Mouse (Mus musculus) gastrocnemius, postnatal 25 days (tissue): ENCODE data around the gene Fam126a. TPM values are rescaled to one million over a fixed set of nuclear protein-coding genes. Genes with fewer than 3 reads are reported as not detected.

Source experiments
- DNase-seq: peaks from one replicate; pipeline ENCODE4 v3.0.0; 2022
- long read RNA-seq, 2 experiments: library from polyadenylated mRNA; stranded (forward); transcript quantifications; one replicate each; pipeline ENCODE4 v2.0.0; 2021
- total RNA-seq, 2 experiments: library from RNA; stranded (reverse); gene quantifications; 1 replicate in 1 of 2; 2 replicates in 1 of 2; pipeline ENCODE4 v1.2.3; 2021

Gene Fam126a
- total RNA-seq, result 1 to 10 TPM; 7.1 to 8.1 TPM
- long read RNA-seq, experiment 1, full-length matches to known transcripts, result 1 of 5 reads
- long read RNA-seq, experiment 1, partial matches to known transcripts, result 0 of 5 reads
- long read RNA-seq, experiment 1, other reads (novel, unspliced or antisense), result 4 of 5 reads
- long read RNA-seq, experiment 2, full-length matches to known transcripts, result 3 of 12 reads
- long read RNA-seq, experiment 2, partial matches to known transcripts, result 0 of 12 reads
- long read RNA-seq, experiment 2, other reads (novel, unspliced or antisense), result 9 of 12 reads

DNA sequence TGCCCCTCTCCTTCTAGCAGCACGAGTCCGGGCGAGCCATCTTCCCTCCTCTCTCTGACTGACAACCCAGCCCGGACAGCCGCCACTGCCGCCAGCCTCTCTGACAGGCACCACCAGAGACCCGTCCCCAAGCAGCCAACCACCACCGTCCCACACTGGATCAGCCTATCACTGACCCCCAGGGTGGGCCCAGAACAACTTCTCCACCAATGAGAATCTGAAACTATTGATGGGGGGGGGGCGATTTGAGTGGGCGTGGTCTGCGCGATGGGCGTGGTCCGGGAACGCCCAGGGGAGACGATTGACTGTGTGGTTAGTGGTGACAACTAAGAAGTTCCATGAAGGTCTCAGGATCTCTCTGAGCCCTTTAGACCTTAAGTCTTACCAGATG is at the start of gene Fam126a:
Fam126a (minus strand) TSS at position 112 of the 391 bp plus-strand sequence.
- peak; percentile 97 for DNase-seq

DNA sequence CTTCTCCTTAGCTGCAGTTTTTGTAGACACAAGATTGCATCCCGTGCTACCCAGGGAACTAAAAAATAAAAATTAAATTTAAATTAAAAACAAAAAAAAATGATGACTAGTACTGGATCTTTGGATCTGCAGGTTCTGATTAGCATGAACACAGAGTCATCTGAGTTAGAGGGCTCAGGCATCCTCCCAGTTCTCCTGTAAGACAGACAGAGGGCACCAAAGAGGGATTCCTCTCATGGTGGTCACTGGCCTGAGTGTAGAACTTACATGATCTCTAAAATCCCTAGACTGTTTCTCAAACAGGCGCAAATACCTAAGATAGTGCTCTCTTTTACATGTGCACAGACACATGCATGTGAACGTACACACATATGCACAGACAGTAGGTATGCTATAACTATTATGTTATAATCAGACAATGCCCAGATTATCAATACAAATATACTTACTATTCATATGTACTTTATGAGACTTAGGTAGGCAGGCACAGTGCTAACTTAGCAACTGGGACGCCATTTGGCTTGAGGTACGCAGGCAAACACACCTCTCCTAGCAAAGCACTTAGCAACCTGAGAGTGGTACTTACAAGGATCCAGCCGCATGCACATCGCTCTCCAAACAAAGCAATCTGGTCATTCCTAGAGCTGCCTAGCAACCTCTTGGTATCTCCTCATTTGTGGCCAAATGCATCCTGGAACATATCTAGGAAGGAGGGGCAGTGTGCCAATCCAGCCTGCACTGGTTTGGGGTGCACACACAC is 48.1 kb upstream of the Fam126a start:
- no peak for DNase-seq

DNA sequence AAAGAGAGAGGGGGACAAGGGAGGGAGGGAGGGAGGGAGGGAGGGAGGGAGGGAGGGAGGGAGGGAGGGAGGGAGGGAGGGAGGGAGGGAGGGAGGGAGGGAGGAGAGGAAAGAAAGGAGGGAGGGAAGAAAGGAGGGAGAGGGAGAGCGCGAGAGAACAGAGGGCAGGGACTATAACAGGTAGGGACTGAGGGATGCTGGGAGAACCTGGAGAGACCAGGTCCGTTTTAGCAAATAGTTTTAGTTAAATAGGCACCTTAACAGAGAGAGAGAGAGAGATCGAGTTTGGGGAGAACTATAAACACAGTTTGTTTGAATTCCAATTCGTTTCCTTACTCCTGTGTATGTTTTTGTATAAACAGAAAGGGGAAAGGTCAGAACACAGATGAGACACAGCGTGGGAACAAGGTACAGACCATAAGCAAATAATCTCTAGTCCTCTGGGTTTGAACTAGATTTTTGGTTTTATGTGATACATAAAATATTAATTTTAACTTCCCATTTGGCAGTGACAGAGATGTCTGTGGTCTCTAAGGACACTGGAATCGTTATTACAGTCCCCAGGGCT is 47.3 kb upstream of the Fam126a start:
- DNase-seq, result no peak

DNA sequence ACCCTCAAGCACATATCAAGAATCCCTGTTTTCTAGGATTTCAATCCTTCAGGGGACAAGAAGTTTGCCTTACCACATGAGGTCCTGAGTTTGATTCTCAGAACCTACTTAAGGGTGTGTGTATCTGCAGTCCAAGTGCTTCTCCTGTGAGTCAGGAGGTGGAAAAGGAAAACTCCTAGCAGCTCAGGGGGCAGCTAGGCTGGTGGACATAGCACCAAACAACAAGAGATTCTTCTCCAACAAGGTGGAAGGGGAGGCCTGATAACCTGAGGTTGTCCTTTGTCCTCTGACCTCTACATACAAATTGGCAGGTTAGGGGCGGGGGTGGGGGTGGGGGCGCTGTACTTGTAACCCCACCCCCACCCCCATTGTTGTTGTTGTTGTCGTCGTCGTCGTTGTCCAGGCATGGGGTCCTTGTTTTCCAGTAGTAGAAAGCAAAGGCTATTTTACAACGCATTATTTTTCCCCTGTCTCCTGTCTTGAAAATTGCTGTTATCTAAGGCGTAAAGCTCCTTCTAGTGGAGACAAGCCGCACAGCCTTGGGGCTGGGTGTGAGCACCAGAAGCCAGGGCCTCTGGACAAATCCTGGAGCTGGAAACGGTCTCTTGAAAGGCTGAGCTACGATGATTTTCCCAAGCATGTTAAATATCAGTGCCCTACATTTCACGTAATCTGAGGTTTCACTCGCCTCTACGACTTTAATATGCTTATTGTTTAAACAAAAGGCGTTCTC is 46.7 kb upstream of the Fam126a start:
- DNase-seq, result peak; percentile 56

DNA sequence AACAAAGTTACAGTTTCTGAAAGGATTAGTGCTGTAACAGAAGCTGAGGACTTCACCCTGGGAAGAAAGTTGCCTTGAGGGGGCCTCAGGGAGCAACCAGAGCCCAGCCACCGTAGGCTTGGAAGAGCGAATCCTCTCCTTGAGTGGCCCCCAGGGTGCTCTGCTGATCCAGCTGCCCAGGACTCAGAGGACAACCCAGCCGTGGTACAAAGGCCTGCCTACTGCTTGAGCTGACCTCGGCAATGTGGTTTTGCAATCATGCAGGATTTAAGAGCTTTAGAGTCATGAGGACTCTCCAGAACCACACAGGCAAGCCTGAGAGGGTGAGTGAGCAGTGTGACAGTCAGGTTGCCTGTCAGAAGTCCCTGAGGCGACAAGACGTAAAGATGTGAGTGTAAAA is 41.5 kb upstream of the Fam126a start:
- DNase-seq, result no peak

DNA sequence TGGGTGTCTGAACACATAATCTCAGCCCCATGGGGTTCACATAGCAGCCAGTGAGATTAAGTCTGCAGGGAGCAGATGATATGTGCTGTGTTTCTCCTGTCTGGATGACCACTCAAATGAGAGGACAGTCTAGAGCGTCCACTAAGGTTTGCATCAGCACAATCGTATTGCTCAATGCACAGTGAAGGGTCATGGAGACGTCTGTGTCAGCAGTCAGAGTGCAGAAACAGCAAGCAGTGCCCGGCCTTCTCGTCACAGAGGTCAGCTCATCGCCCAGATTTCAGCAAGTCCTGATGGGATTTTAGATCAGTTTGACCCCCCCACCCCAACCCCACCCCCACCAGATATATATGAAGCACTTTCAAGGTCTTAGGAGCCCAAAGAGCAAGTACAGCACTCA is 38.5 kb upstream of the Fam126a start:
- no peak for DNase-seq

DNA sequence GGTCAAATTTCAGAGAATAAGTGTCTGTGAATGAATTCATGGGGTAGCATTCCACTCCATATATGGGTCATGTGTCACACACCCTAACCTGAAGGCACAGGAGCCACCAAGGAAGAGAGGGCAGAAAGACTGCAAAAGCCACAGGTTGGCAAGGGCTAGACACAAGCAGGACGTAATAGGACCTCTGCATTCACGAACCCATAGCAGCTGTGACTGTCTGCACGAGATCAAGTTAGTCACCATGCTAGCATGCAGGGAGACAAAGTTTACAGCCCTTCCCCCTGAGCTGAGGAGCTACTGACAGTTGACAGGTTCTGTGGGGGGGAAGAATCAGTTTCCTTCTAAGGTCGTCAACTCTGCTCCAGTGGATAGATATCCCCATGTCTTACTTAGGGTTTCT is 33.1 kb upstream of the Fam126a start:
- DNase-seq, result no peak

DNA sequence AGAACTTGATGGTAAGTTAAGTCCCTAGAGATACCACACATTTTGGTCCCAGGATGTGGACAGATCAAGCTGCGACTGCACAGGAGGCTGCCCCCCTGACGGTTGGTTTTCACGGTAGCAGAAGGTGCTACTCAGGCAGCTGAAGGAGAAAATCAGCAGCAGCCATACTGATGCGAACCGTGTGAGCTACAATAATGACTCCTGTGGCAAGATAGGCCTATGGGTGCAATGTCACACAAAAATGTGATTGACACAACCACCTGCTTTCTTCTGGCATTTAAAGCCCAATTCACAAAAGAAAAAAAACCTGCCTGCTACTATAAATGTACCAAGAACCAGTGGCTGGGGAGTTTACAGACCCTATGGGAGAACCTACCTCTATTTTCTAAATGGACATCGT is 32.5 kb upstream of the Fam126a start:
- no peak for DNase-seq

DNA sequence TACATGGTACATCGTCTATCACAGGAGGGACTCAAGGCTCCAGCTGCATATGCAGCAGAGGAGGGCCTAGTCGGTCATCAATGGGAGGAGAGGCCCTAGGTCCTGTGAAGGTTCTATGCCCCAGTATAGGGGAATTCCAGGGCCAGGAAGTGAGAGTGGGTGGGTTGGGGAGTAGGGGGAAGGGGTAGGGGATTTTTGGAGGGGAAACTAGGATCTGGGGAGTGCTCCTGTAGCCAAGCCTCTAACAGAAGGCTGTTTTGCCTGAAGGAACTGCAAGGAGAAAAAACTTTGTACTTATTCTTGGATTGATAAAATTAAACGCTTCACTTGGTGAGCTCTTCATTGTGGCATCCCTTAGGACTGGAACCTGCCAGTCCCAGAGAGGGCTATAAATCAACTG is 30.5 kb upstream of the Fam126a start:
- DNase-seq, result no peak

DNA sequence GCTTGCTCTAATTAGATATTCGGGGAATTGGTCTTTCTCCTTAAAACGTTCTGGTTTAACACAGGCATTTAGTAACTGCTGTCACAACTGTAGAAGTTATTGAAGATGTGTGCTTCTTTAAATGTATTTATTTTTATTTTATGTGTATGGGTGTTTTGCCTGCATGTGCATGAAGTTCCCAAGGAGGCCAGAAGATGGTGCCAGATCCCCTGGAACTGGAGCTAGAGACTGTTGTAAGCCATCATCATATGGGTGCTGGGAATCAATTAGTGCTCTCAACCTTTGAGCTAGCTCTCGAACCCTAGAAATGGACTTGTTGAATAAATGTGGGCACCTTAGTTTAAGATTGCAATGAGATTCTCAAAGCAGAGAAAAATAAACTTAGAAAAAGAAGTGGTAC is 27.1 kb upstream of the Fam126a start:
- no peak for DNase-seq

DNA sequence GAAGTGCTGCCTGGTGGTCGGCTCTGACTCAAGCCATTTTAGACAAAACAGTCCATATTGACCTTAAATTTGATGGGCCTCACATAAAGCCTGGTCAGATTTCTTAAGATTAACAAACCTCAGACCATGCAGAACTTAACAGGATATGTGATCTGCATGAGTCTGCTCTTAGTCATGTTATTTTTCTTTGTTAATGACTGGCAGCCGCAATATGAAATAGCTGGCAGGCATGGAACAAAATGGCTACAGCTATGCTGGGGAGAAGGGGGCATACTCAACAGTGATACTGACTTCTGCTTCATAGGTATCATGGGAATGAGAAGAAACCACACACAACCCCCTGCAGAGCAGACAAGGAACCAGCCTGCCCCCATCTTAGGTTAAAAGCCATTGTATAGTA is 26.4 kb upstream of the Fam126a start:
- DNase-seq, result no peak

DNA sequence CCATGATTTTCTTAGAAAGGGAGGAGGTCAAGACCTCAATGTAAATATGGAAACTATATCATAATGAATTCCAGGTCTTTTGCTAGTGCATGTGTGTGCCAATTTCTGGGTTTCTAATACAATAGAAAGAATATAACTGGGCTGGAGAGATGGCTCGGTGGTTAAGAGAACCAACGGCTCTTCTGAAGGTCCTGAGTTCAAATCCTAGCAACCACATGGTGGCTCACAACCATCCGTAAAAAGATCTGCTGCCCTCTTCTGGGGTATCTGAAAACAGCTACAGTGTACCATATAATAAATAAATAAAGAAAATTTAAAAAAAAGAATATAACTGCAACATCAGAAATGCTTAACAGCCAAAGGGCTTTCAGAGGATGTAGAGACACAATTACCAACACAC is 23.9 kb upstream of the Fam126a start:
- no peak for DNase-seq

DNA sequence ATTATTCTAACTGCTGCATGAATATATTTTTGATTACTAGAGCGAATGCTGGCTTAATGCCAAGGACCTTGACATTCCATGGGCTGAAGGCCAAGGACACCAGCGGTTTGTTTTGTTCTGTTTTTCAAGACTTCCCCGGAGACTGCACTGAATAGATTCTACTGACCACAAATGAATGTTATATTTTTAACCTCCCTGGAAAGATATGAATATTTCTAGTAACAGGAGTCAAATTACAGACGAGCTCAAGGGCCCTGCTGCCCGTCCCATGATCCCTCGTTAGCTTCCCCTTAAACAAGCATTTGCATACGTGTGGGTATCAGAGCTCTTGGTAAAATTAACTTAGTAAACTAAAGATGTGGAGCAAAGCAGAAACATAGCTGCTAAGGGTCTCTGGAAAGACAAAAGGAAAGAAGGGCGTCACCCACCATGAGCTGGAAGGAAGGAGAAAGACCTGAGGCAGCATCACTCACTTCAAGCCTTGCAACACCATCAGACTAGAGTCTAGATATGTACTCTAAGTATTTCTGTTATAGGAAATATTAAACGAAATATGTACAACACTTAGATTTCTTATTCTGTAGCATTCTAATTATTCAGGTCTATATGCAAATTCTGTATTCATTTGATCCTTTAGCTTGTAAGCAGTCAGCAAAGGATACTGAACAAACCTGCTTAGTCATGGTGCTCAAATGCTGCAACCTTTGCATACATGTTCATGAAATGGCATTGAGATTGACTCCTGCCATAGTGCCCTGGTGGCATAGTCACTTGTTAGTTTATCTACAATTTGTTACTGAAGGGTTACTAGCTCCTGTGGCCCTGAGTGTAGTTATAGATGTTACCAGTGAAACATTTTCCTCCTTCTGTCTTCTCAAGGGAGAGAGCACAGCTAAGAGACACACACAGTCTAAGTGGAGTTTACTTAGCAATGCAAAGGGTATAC is 23.0 kb upstream of the Fam126a start:
- no peak for DNase-seq

DNA sequence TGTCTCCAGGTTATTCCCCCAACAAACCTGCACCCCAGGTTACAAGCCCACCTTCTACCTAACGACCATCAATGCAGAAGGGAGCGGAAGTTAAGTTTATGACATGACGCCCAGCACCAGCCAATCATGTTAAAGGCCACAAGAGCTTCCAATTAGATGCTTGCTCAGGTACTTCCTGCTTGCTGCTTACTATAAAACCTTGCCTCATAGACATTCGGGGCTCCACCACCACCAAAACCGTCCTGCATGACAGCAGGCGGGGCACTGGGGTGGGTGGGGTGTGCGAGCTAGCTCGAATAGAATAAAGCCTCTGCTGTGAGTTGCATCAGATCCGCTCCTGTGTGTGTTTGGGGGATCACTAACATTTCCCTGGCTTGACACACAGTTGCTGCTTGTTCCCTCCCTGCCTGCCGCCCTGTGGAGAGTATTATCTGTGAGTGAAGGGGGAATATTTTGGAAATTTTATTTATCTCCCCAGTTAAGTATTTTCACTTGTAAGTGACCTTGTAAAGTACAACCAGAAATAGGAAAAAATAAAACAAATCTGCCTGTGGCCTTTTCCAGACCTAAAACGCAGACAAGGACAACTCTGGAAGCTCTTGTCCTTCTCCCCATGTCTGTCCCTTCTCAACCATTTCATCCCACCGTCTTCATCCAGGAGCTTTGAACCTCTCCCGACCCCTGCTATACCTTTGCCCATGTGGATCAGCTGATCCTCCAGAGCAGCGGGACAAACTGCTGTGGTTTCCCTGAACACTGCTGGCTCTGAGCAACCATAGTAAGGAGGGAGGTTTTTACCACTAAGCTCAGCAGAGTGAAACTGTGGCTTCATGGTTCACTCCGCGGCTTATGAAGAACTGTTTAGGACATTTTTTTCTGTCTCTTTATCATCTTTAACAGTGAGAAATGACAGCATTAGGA is 21.5 kb upstream of the Fam126a start:
- no peak for DNase-seq

DNA sequence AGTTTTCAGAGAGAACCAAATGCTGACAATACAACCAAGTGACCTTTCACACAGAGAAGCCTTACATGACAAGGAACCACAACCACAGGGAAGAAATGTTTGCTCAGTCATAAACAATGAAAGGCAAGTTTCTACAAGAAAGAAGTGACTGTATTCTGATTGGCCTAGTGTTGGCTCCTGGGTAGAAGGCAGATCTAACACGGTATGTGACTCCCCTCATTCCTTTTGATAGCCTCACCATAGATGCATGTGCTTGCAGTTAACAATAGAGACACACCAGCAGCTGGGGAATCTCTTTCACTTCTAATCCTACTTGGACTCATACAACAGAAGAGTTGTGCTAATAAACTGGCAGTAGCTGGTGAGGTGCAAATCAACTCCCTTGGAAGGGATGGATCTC is 17.3 kb upstream of the Fam126a start:
- DNase-seq, result no peak

DNA sequence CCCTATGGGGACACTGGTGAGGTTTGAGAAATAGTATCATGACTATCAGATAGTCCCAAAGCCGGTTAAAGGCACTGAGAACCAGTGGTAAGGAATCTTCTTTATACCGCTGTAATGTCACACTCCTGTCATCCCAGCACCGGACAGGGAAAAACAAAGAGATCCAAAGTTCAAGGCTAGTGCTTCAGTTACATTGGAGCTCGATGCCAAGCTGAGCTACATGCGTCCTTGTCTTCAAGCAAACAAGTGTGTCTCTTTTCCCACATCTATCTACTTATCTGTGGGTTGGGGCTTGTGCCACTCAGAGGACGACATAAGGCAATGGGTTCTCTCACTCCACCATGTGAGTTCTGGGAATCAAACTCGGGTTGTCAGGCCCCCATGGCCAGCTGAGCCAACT is 16.5 kb upstream of the Fam126a start:
- DNase-seq, result no peak

DNA sequence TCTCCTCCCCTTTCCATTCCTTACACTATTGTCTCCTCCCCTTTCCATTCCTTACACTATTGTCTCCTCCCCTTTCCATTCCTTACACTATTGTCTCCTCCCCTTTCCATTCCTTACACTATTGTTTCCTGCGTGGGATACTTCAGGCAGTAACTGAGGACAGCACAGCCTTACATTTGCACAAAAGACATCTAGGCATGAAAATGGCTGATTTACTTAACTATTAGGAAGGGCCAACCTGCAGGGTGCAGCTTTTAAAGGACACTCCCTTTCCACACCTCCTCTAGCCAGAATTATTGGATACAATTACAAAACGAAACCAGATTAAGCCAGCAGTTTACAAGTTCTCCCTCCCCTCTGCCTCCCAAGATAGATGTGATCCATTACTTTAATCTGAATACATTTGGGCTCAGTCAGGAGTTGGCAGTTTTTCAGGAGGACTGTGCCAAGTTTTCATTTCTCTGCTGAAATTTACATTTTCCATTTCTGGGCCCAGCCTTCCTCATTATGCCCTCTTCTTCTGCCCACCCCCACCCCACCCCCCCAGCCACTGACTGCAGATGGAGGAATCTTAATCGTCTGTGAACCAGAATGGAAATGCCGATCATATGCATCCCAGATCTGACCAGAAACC is 15.6 kb upstream of the Fam126a start:
- DNase-seq, result no peak

DNA sequence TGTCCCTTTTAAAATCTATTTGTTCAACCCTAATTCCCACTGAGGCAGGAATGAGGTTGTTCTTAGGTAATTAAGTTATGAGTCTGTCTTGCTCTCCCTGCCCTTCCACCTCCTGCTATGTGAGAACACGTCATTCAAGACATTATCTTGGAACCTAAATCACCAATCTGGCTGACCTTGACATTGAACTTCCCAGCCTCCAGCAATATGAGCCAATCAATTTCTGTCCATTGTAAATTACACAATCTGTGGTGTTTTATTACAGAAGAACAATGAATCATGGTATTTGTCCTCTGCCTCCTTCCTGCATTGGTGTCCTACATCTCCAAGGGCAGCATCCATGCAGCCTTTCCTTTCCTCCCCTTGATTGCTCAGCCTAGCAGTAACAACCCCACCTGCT is 13.9 kb upstream of the Fam126a start:
- DNase-seq, result no peak

DNA sequence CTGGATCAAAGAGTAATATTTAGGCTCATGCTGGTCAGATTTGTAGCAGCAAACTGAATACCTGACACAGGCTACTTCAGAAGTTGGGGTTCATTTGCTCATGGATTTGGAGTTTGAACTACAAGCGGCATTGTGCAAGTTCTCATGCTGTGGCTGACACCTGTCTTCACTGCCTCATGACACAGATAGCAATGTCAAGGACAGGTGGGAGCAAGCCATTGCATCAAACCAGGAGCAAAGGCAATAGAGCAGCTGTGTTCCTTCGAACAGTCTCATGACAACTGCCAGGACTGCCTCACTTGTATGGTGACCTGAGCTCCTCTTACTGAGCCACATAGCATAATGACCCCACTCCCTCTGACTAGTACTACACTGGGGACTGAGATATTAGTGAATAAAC is 12.9 kb upstream of the Fam126a start:
- no peak for DNase-seq

DNA sequence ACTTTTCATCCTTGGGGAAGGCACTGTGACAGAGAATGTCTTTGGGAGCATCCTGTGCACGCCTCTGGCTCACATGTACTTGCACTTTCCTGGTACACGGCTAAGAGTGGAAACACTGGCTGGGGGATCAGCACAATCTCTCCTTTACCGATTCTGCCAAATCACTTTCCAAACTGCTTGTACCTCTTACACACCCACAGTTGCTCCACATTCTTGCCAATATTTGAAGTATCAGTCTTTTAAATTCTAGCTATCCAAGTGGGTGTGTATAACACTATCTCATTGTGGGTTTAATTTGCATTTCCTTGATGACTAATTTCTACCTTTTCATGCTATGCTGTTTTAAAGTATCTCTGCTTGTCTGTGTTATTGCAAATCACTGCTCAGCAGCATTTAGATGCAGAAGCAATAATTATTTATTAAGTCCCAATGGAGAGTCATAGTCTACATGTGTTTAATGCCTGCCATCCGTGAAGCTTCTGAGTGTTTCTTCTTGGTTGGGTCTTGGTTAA is 10.9 kb upstream of the Fam126a start:
- DNase-seq, result no peak
